In the genomic region with DNA sequence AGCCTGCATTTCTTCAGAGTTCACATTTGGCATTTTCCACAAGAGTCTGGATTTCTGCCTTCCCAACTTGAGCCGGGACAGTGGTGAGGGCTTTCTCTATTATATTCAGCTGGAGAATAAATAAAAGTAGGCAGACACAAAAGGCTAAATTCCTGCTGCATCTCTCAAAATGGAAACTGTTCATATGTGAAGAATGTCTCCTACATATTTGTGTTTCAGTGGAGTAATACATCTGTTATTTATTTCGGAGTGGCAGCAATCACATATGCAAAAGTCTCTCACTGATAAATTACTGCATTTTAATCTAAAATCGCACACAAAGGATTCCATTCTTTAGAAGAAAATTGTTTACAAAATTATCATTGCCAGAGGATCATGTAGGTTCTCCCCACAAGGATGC, we compare ENCODE assay signal across 19 mouse cellular contexts.
"Had no signal": no experiment of that assay in that cellular context is flagged by ENCODE, and none has a peak within 500 bp of the region (broad histone marks: within the 10 kb centered on the region; RNA-seq: fewer than 3 reads in every experiment).

No protein-coding gene starts in this region.

- H3K27ac ChIP-seq: midbrain, embryonic 10.5 days; midbrain, embryonic 12.5 days; neural tube, embryonic 13.5 days; neural tube, embryonic 15.5 days had no signal

- DNase-seq: lung, adult 18-20 months; lung, embryonic 14.5 days; lung, postnatal 10 days; lung, postnatal 4 days; midbrain, embryonic 14.5 days; retina, postnatal 1 day; right cerebral cortex, adult 18-20 months; right cerebral cortex, postnatal 25 days; right cerebral cortex, postnatal 4 days; spleen, adult 18-20 months; thymus, adult 18-20 months; thymus, postnatal 14 days; thymus, postnatal 36 days had no signal

- H3K27me3 ChIP-seq: midbrain, embryonic 12.5 days; neural tube, embryonic 13.5 days; neural tube, embryonic 15.5 days had no signal

- H3K4me1 ChIP-seq: midbrain, embryonic 10.5 days; midbrain, embryonic 12.5 days; neural tube, embryonic 13.5 days had no signal

- H3K9me3 ChIP-seq: midbrain, embryonic 10.5 days; midbrain, embryonic 12.5 days; neural tube, embryonic 13.5 days; neural tube, embryonic 15.5 days had no signal

- H3K4me3 ChIP-seq: midbrain, embryonic 10.5 days; midbrain, embryonic 12.5 days; myocyte; neural tube, embryonic 13.5 days; neural tube, embryonic 15.5 days had no signal

- H3K36me3 ChIP-seq: midbrain, embryonic 10.5 days; midbrain, embryonic 12.5 days; neural tube, embryonic 13.5 days; neural tube, embryonic 15.5 days had no signal

- H3K4me2 ChIP-seq: lung, embryonic 14.5 days; midbrain, embryonic 12.5 days; neural tube, embryonic 13.5 days; neural tube, embryonic 15.5 days had no signal

- H3K9ac ChIP-seq: lung, embryonic 14.5 days; midbrain, embryonic 12.5 days; neural tube, embryonic 13.5 days; neural tube, embryonic 15.5 days had no signal

- ATAC-seq: midbrain, embryonic 16.5 days had no signal
